Mouse (Mus musculus): Measurements from ENCODE around the gene Gm10181.
A peak's percentile ranks its signal among the peaks of the same experiment; 100 is the strongest.
"Not testable (repeated sequence)": the region's sequence is repeated elsewhere in the genome, so short reads cannot be mapped to it uniquely, and the experiment has no call there.

Gene Gm10181

DNA sequence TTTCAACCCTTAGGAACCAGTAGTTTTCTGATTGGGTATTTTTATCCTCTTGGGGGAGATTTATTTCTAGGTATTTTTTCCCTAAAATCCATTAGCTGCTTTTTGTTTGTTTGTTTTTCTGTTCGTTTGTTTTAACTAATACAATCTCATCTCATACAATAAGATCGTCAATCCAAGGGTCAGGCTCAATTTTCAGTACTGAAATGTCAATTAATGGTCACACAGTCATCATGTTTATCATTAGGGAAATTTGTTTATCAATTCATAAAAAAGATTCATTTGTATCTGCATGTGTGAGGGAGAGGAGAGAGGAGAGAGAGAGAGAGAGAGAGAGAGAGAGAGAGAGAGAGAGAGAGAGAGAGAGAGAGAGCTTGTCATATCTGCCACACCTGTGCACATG, at the start of gene Gm10181:
Gm10181 (plus strand) TSS at position 301 of the 400 bp plus-strand sequence.
- no peak for DNase-seq (ENCODE audit: low spot score in 2 of 2)

- DNase-seq (ENCODE audit: low spot score in 2 of 2) = peak; percentile 9 to 48
These were observed 47.6 kb upstream of the Gm10181 start for GRCm38 (mm10) chr9:25041665-25042064.

DNA sequence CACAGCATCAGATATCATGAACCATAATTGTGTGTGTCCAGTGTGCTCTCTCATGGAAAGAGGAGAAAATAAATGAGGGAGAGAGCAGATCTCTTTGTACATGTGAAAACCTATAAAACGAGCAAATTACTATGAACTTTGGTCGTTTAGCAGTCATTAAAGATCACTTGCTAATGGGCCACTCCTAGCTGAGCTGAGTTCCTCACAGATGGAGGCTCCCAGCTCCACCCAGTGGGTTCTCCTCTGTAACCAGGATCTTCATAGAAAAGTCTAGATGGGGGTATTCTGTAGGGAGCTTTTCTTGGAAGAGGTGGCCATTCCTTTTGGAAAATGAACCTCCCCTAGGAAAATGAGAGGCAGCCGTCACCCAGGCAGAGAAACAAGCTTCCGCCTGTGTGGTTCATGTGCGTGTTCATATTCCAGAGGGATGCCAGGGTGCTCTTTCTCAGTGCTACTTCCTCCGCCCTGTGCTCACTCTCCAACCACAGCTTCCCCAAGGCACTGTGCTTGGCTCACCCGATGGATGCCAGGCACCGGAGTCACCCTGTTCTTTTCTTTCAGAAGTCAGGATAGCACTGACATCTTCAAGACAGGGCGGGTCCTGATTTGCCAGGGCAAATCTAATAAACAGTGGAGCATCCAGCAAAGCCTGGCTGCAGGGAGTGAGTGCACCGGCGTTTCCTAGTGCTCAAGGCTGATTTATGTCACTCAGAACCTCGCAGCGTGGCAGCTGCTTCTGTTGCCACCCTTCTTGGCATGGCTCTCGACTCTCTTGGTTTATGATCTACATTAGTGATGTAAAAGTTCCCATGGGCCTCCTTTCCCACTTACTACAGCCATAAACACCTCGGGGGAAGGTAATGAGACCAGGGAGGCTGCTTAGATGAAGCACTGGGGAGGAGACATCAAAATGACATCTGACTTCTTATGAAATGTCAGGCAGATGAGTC, 46.8 kb upstream of the Gm10181 start:
- DNase-seq (ENCODE audit: low spot score in 2 of 2) = no peak

DNA sequence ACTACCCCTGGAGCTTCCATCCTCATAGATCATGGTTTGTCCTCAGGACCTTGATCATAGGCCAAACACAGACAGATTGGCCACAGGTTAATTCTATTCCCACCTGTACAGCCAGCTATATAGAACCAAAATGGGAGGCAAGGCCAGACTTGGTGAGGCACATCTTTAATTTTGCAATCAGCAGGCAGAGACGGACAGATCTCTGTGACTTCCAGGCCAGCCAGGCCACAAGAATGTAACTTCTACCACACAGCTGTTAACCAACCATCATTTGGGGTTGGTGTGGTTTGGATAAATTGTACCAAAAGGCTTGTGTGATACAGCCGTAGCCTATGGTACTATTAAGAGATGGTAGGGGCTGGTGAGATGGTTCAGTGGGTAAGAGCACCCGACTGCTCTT, 44.9 kb upstream of the Gm10181 start:
- DNase-seq (ENCODE audit: low spot score in 2 of 2) = no peak

- DNase-seq (ENCODE audit: low spot score in 2 of 2) = peak in 1 of 2 experiments; percentile 16
These were observed 40.9 kb upstream of the Gm10181 start for GRCm38 (mm10) chr9:25048289-25048688.

GRCm38 (mm10) chr9:25048940-25049339, 40.3 kb upstream of the Gm10181 start:
- no peak for DNase-seq (ENCODE audit: low spot score in 2 of 2)

DNA sequence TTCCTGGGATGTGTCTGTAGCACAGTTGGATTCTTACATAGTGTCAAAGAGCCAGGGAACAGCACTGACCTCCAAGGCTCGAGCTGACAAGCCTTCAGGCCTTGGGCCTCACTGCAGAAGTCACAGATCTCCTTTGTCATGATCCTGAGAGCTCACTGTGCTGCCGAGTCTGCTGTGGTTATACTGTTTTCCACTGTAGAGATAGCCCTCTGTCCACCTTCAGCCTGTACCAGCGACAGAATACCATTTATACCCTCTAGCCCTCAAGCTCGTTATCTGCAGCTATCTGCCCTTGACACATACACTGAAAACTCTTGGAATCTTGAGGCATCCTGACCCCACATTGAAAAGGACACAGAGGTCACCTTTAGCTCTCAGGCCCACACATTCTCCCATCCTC, 37.3 kb upstream of the Gm10181 start:
- DNase-seq (ENCODE audit: low spot score in 2 of 2) = no peak

- DNase-seq (ENCODE audit: low spot score in 2 of 2) = no peak
These were observed 33.4 kb upstream of the Gm10181 start for GRCm38 (mm10) chr9:25055650-25056376.

- DNase-seq (ENCODE audit: low spot score in 2 of 2) = no peak
These were observed 30.5 kb upstream of the Gm10181 start for GRCm38 (mm10) chr9:25058726-25059125.

DNA sequence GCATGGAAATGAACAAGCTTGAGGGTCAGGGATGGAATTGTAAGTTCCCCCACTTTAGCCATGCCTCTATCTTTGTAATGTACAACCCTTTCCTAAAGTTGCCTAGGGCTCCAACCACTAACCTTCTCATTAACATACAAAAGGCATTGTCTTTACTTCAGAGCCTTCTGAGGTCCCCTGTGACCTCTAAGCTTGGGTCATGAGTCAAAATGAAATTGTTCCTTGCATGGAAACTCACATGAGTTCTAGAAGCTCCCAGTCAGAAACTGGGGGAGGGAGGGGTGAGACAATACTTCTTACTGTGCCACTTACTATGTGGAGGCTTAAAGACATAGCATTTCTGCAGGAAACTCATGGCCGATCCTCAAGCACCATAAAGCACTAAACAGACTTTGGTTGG, 16.6 kb upstream of the Gm10181 start:
- DNase-seq (ENCODE audit: low spot score in 2 of 2) = no peak

DNA sequence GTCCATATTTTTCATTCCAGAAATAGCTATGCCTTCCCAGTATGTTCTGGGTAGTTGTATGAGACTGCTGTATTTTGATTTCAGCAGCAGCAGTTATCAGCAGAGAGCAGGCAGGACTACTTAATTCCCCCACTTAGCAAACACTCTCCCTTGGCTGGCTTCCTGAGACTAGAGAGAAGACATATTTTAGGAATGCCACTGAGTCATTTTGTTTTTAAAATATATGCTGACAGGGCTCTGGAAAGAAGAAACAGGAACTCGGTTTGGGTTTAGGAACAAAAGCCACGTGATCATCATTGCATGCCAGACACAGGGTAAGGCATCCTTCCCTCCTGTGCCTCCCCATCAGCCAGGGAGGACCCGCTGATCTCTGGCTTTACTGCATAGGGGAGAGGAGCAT, 13.2 kb upstream of the Gm10181 start:
- DNase-seq (ENCODE audit: low spot score in 2 of 2) = peak; percentile 28 to 34

GRCm38 (mm10) chr9:25076505-25076904, 12.7 kb upstream of the Gm10181 start:
- DNase-seq (ENCODE audit: low spot score in 2 of 2) = no peak

DNA sequence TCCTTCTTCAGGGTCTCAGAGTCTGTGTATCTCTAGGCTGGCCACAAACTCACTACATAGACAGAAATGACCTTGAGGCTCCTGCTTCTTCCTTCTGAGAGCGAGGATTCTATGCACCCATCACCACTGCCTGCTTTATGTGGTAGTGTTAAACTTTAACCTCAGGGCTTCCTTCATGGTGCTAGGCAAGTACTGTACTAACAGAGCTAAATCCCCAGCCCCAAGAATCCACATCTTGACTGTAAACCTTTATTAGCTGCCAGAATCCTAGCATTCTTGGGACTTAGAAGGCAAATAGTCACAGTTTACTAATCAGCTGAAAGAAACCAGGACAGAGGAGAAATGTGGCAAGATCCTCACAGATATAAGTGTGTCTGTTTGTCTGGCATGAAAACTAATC, 1.6 kb downstream of the Gm10181 start:
- no peak for DNase-seq (ENCODE audit: low spot score in 2 of 2)

DNA sequence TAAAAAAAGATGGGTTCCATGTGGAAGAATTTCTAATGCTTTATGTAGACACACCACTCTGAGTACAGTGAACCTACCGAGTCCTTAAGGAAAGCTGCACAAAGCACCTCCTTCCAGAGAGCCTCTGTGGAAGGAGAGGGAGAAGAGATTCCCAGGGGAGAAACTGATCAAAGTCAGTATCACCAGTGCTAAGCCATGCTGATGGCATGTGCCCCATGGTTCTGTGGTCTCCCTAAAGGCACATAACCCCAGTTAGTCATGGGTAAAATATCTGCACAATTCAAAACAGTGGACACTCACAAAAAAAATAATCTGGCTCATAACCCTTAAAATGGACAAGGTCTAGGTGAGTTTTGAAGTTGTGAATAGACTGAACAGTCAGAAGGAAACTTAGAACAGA, 13.7 kb downstream of the Gm10181 start:
- no peak for DNase-seq (ENCODE audit: low spot score in 2 of 2)

GRCm38 (mm10) chr9:25104638-25105037, 15.4 kb downstream of the Gm10181 start:
- peak; percentile 42 to 45 for DNase-seq (ENCODE audit: low spot score in 2 of 2)

- not testable (repeated sequence) for DNase-seq (ENCODE audit: low spot score in 2 of 2)
These were observed 34.4 kb downstream of the Gm10181 start for GRCm38 (mm10) chr9:25123590-25123989.

DNA sequence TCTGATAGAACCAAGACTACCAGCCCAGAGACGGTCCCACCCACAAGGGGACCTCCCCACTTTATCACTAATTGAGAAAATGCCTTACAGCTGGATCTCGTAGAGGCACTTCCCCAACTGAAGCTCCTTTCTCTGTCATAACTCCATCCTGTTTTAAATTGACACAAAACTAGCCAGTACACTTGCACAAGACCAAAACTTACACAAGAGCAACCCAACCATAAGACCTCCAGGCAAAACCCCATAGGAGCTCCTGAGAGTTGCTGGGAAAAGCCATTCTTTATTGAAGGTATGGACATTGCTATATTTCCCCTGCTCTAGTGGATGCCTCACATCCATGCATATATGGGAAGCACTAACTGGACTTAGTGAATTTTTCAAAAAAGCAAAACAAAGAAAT, 34.8 kb downstream of the Gm10181 start:
- DNase-seq (ENCODE audit: low spot score in 2 of 2) = no peak

DNA sequence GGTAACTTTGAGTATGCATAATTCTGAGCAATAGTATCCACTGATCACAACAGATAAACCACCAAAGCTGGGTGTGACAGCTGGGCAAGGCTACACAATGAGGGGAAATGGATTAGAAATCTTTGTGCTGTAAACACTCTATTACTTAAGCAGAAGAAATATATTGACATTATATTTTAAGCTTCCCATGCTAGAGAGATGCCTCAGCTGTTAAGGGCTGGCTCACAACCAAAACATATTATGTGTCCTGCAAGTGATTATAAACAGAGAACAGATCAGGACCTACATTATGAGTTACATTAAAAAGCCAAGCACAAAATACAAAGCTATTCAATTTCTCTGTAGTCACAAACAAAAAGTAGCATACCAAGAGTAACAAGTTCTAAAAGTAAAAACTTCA, 43.0 kb downstream of the Gm10181 start:
- no peak for DNase-seq (ENCODE audit: low spot score in 2 of 2)

- no peak for DNase-seq (ENCODE audit: low spot score in 2 of 2)
These were observed 43.7 kb downstream of the Gm10181 start for GRCm38 (mm10) chr9:25132920-25133319.

DNA sequence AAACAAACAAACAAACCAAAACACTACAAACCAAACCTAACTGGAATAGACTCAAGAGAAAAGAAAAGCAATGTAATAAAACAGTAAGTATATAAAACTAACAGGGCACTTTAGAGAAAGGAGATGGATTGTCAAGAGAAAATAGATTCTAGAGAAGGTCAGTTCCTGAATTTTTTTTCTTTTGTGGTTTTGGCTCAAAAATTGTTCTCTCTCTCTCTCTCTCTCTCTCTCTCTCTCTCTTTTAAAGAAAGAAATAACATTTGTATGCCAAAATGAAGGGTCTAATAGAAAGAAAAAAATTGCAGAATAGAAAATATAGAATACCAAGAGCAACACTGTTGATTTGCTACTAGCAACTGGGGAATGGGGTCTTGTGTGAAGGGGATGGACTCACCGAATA, 49.7 kb downstream of the Gm10181 start:
- no peak for DNase-seq (ENCODE audit: low spot score in 2 of 2)

Measured in heart, adult 9 months (tissue).